Mouse (Mus musculus): ENCODE measurements around the gene Gm44502.
A peak's percentile ranks its signal among the peaks of the same experiment; 100 is the strongest.

Gene Gm44502

DNA sequence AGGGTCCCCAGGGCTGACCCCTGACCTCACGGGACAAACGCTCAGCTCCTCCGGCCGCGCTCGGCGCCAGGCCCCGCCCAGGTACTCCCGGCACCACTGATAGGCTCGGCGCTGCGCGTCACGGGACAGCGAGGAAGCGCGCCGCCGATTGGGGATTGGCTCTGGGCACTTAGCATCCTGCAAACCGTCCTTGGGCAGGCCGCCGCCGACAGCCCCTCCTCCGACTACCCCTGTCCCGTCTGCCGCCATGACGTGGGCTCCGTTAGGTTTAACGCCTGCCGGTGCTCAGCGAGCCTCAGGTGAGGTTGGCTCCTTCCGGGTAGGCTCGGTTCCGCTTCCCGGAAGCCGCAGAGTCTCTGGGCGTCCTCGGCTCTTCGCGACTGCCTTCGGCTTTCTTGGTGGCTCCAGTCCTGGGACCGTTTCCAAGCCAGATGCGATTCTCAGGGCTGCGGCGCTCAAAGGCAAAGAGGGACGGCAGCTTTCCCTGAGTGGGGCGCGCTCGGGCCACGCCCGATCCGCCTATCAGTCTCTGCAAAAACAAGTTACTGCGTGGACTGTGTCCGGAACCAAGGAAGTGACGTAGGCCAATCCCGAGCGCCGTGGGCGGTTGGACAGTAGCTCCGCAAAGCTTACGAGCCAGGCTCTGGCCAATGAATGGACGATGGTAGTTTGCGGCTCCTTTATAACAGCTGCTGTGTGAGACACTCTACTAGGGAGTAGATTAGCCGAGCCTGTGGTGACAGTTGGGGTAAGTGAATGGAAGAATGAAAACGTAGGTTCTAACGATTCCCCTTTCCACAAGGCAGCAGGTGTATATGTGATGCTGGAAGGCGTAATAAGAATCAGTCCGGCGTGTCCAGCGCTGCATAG, at the start of gene Gm44502, which contains the start of the genes C730034F03Rik and Chkb:
Gene Gm44502, minus strand, starts transcription at position 345 of the 870 bp plus-strand sequence.
Gene C730034F03Rik, plus strand, starts transcription at position 238 of the 870 bp plus-strand sequence.
Gene Chkb, minus strand, starts transcription at position 557 of the 870 bp plus-strand sequence.
- DNase-seq (ENCODE audit: low read depth in 2 of 2, low spot score in 2 of 2) = peak; percentile 85 to 88

DNA sequence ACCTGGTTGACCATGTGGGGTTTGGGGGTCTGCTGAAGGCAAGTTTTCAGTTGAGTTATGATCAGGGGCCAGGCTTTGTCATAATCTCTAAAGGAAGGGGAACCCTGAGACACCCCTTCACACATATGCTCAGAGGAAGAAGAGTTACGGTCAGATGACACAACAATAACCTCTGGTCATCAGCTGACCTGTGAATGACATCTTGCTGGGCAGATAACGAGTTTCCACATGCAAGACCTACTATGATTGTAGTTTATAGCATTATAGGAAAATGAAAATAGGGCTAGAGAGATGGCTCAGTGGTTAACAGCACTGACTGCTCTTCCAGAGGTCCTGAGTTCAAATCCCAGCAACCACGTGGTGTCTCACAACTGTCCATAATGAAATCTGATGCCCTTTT, 49.1 kb upstream of the Gm44502 start:
- DNase-seq (ENCODE audit: low read depth in 2 of 2, low spot score in 2 of 2) = no peak

- no peak for DNase-seq (ENCODE audit: low read depth in 2 of 2, low spot score in 2 of 2)
Measured at GRCm38 (mm10) chr15:89477806-89478205, 48.3 kb upstream of the Gm44502 start.

DNA sequence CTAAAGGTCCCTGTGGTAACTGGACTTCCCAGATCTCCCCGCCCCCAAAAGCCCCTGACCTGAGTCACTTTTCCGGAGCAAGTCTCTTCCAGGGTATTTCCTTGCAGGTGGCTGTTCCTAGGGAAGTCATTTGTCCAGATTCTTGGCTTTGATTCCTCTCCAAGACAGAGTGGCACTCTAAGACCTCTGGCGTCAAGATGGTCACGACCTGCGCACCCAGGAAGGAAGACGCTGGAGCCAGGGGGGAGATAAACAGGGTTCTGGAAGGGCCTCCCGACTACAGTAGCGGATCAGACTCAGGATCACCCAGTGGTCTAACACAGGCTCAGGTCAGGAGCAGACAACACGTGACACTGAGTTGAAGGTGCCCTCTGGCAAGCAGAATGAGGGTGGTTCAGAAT, 47.6 kb upstream of the Gm44502 start, which contains the start of gene Arsa:
Gene Arsa, minus strand, starts transcription at position 335 of the 401 bp plus-strand sequence.
- no peak for DNase-seq (ENCODE audit: low read depth in 2 of 2, low spot score in 2 of 2)

DNA sequence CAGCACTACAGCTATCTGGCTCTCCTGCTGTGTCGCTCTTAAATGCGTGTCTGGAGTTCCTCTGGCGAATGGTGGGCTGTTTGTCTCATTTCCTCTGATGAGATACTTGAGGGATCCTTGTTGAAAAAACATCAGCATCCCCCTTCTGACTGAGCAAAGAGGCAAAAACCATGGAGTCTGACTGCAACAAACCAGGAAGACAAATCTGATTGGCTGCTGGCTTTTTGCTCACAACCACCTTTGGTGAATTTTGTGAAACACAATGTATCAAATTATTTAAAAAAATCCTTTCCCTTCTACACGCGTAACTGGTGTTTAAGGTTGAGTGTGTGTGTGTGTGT, 46.9 kb upstream of the Gm44502 start:
- DNase-seq (ENCODE audit: low read depth in 2 of 2, low spot score in 2 of 2) = no peak

GRCm38 (mm10) chr15:89475611-89476474, 46.3 kb upstream of the Gm44502 start:
- peak; percentile 82 to 87 for DNase-seq (ENCODE audit: low read depth in 2 of 2, low spot score in 2 of 2)

- DNase-seq (ENCODE audit: low read depth in 2 of 2, low spot score in 2 of 2) = no peak
Measured at GRCm38 (mm10) chr15:89475293-89475600, 45.8 kb upstream of the Gm44502 start.

- no peak for DNase-seq (ENCODE audit: low read depth in 2 of 2, low spot score in 2 of 2)
Measured at GRCm38 (mm10) chr15:89474596-89475292, 45.2 kb upstream of the Gm44502 start.

DNA sequence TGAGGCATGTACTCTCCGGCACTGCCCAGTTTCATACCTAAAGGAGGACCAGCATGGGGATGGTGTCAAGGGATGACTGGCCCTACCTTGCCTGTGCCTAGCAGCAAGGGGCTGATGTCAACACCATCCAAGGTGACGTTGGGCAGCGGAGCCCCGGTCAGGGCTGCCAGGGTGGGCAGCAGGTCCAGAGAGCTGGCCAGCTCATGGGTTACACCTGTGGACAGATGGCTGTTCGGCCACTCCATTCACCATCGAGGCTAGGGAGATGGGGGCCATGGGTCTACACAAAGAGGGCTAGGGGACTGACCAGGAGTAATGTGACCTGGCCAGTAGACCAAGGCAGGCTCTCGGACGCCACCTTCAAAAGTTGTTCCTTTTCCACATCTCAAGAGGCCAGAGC, 44.4 kb upstream of the Gm44502 start:
- DNase-seq (ENCODE audit: low read depth in 2 of 2, low spot score in 2 of 2) = no peak

GRCm38 (mm10) chr15:89473370-89473769, 43.9 kb upstream of the Gm44502 start:
- DNase-seq (ENCODE audit: low read depth in 2 of 2, low spot score in 2 of 2) = no peak

DNA sequence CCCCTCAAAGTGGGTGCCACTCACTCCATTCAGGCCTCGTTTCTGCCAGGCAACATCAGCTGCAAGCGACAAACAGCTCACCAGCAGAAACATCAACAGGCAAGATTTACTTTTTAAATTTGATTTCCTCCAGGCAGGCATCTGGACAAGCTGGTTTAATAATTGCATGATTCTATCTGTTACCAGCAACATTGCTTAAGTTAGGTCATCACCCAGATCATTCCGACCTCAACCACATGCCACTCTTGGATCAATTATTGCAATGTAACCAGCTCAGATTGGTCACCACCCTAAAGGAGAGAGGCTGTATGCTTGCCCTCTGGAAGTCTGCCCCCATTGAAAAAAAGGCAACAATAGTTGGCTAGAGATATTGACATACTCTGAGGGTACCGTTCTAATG, 42.0 kb upstream of the Gm44502 start:
- DNase-seq (ENCODE audit: low read depth in 2 of 2, low spot score in 2 of 2) = no peak

GRCm38 (mm10) chr15:89468577-89468976, 39.1 kb upstream of the Gm44502 start:
- no peak for DNase-seq (ENCODE audit: low read depth in 2 of 2, low spot score in 2 of 2)

GRCm38 (mm10) chr15:89465052-89465451, 35.6 kb upstream of the Gm44502 start:
- DNase-seq (ENCODE audit: low read depth in 2 of 2, low spot score in 2 of 2) = no peak

DNA sequence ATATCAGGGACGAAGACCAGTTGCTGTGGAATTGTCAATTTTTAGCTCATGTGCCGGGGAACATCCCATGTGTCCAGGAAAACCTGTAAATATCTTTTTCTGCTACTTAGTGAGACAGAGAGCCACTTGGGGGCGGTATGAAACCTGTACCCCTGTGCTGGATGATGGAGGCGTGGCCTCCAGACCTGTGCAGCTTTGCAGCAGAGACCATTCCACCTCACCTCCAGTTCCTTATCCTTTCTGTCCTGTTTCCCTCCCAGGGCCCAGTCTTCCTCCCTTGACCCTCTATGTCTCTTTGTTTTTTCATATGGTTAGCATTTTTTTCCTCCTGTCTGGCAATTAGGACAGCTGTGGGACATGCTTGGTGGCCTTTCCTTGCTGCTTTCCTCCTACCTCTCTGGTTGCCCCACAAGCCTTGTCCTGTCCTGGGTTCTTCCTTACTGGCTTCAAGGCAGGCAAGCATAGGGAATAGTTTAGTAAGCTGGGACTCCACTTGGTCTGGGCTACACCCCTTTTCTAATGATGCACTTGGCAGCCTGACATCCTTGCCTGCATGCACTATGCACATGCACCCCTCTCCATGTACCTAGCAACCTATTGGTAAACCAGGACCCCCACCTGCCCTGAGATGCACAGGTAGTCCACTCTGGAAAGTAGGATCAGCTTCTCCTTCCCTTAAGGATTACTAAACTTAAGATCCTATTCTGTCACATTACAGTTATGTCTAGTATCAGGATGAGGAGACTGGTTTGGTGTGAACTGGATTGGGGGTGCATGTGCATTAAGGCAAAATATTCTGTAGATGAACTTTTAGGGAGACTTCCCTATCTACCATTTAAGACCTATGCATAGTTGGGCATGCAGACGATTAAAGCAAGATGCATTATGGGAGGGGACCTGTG, 34.1 kb upstream of the Gm44502 start:
- no peak for DNase-seq (ENCODE audit: low read depth in 2 of 2, low spot score in 2 of 2)

GRCm38 (mm10) chr15:89462176-89462575, 32.7 kb upstream of the Gm44502 start:
- DNase-seq (ENCODE audit: low read depth in 2 of 2, low spot score in 2 of 2) = no peak

GRCm38 (mm10) chr15:89461321-89461720, 31.8 kb upstream of the Gm44502 start:
- DNase-seq (ENCODE audit: low read depth in 2 of 2, low spot score in 2 of 2) = no peak

GRCm38 (mm10) chr15:89460298-89460697, 30.8 kb upstream of the Gm44502 start:
- DNase-seq (ENCODE audit: low read depth in 2 of 2, low spot score in 2 of 2) = no peak

- DNase-seq (ENCODE audit: low read depth in 2 of 2, low spot score in 2 of 2) = no peak
Measured at GRCm38 (mm10) chr15:89459821-89460220, 30.3 kb upstream of the Gm44502 start.

- no peak for DNase-seq (ENCODE audit: low read depth in 2 of 2, low spot score in 2 of 2)
Measured at GRCm38 (mm10) chr15:89458942-89459341, 29.4 kb upstream of the Gm44502 start.

DNA sequence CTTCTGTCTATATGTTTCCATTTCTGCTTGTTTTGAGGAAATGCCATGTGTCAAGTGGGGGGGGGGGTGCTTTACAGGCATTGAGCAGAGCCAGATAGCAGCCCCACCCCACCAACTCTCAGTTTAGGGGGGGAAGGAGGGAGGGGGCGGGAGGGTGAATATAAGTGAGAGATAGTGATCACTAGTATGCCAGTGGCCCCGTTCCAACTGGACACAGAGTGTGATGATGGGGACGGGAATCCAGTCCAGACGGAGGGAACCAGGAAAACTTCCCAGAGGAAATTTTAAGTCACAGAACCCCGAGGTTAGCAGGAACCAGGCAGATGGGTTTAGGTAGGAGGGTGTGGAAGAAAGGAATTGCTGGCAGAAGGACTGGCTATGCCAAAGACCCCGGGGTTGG, 26.1 kb upstream of the Gm44502 start:
- no peak for DNase-seq (ENCODE audit: low read depth in 2 of 2, low spot score in 2 of 2)
